Mouse (Mus musculus) liver, adult 2 months (tissue): ENCODE results near the gene Oprd1. TPM values are rescaled to one million over a fixed set of nuclear protein-coding genes. Genes with fewer than 3 reads are reported as not detected.

ENCODE experiments used
- DNase-seq: peaks from one replicate; pipeline ENCODE4 v3.0.0-alpha.2; 2011; ENCODE audit warnings: low read depth, low spot score; ENCODE audit errors: extremely low read depth
- H3K27ac ChIP-seq: fragments of 200-500 bp; replicated peaks from 2 replicates; pipeline ENCODE4 v1.5.1; 2012; ENCODE audit warnings: low read depth, mild to moderate bottlenecking, control low read depth, inconsistent platforms, low read length; ENCODE audit not compliant: insufficient read depth
- H3K27me3 ChIP-seq: fragments of 200-500 bp; 2 replicates; pipeline ENCODE4 v1.6.1; 2012; ENCODE audit warnings: mild to moderate bottlenecking, moderate library complexity, low read length, inconsistent platforms; ENCODE audit not compliant: control insufficient read depth, insufficient read depth
- H3K36me3 ChIP-seq: fragments of 200-500 bp; 2 replicates; pipeline ENCODE4 v1.6.1; 2012; ENCODE audit warnings: low read length, inconsistent platforms; ENCODE audit not compliant: control insufficient read depth, insufficient read depth
- H3K4me1 ChIP-seq: fragments of 200-500 bp; 2 replicates; pipeline ENCODE4 v1.6.1; 2011; ENCODE audit warnings: low read length; ENCODE audit not compliant: control insufficient read depth, insufficient read depth
- H3K4me3 ChIP-seq: fragments of 200-500 bp; 2 replicates; pipeline ENCODE4 v1.5.1; 2011; ENCODE audit warnings: low read depth, mild to moderate bottlenecking, control low read depth, low read length, moderate library complexity; ENCODE audit not compliant: insufficient read depth
- H3K79me2 ChIP-seq: fragments of 200-500 bp; 2 replicates; pipeline ENCODE4 v1.6.1; 2012; ENCODE audit warnings: inconsistent platforms, mild to moderate bottlenecking, low read length, moderate library complexity; ENCODE audit not compliant: control insufficient read depth, insufficient read depth
- H3K9ac ChIP-seq: fragments of 200-500 bp; 2 replicates; pipeline ENCODE4 v1.6.1; 2012; ENCODE audit warnings: low read depth, mild to moderate bottlenecking, control low read depth, inconsistent platforms, low read length
- CTCF ChIP-seq: fragments of 200-500 bp; IDR thresholded peaks from 2 replicates; pipeline ENCODE4 v1.5.1; 2011; ENCODE audit warnings: low read depth, low read length, control low read depth
- POLR2A ChIP-seq: fragments of 200-500 bp; IDR thresholded peaks from 2 replicates; pipeline ENCODE4 v1.6.1; 2011; ENCODE audit warnings: low read length, control low read depth; ENCODE audit not compliant: insufficient read depth; ENCODE audit errors: extremely low read depth
- WGBS: fragments of 180-500 bp; shearing (Covaris S2); methylation state at CpG from one replicate; pipeline ENCODE4 v1.1.7; 2018; 5-methylcytosine and 5-hydroxymethylcytosine counted together
- polyA plus RNA-seq: library from polyadenylated mRNA; depleted of rRNA; stranded (reverse); fragments of >200 nt; gene quantifications from 2 replicates; pipeline ENCODE4 v1.2.3, GENCODE M21; 2012
- total RNA-seq: library from RNA; depleted of rRNA; stranded (reverse); fragments of >200 nt; gene quantifications from 2 replicates; pipeline ENCODE4 v1.2.3, GENCODE M21; 2014

Oprd1 gene
- total and polyA plus RNA-seq, 2 experiments = not detected

- H3K4me3 ChIP-seq = no peak overlapping the region
- no peaks in the 10 kb centered on the region for H3K79me2 ChIP-seq
- TF ChIP-seq POLR2A (no peak), CTCF (peak; percentile 39)
- 6% methylated on average over 10 of the region's 10 CpGs for WGBS
- H3K4me1 ChIP-seq = no peaks in the 10 kb centered on the region
- no peak overlapping the region for H3K27ac ChIP-seq
- DNase-seq = peak; percentile 46
- no peaks in the 10 kb centered on the region for H3K27me3 ChIP-seq
- peaks cover 8% of the 10 kb centered on the region for H3K36me3 ChIP-seq
- no peak overlapping the region for H3K9ac ChIP-seq
These were observed 34.4 kb upstream of the Oprd1 start for GRCm38 (mm10) chr4:132178630-132179059.

- Histone ChIP-seq H3K36me3 (no peaks in the 10 kb centered on the region), H3K4me3 (no peak overlapping the region), H3K79me2 (no peaks in the 10 kb centered on the region), H3K27me3 (no peaks in the 10 kb centered on the region), H3K27ac (no peak overlapping the region), H3K9ac (no peak overlapping the region), H3K4me1 (no peaks in the 10 kb centered on the region)
- TF ChIP-seq POLR2A (no peak), CTCF (no peak)
- DNase-seq = no peak
- 66% methylated on average over 10 of the region's 10 CpGs for WGBS
These were observed 32.2 kb upstream of the Oprd1 start for GRCm38 (mm10) chr4:132176474-132176873.

GRCm38 (mm10) chr4:132170891-132171290, 26.6 kb upstream of the Oprd1 start:
- H3K4me3 ChIP-seq = no peak overlapping the region
- H3K36me3 ChIP-seq = no peaks in the 10 kb centered on the region
- TF ChIP-seq CTCF (no peak), POLR2A (no peak)
- no peak for DNase-seq
- H3K9ac ChIP-seq = no peak overlapping the region
- H3K79me2 ChIP-seq = no peaks in the 10 kb centered on the region
- no peaks in the 10 kb centered on the region for H3K27me3 ChIP-seq
- 67% methylated on average over 7 of the region's 7 CpGs for WGBS
- H3K4me1 ChIP-seq = no peaks in the 10 kb centered on the region
- H3K27ac ChIP-seq = no peak overlapping the region

GRCm38 (mm10) chr4:132169761-132170160, 25.5 kb upstream of the Oprd1 start:
- Histone ChIP-seq H3K27me3 (no peaks in the 10 kb centered on the region), H3K9ac (no peak overlapping the region), H3K4me1 (no peaks in the 10 kb centered on the region), H3K36me3 (no peaks in the 10 kb centered on the region), H3K4me3 (no peak overlapping the region), H3K79me2 (no peaks in the 10 kb centered on the region), H3K27ac (no peak overlapping the region)
- 84% methylated on average over 5 of the region's 5 CpGs for WGBS
- DNase-seq = no peak
- TF ChIP-seq POLR2A (no peak), CTCF (no peak)

- Histone ChIP-seq H3K36me3 (no peaks in the 10 kb centered on the region), H3K4me1 (no peaks in the 10 kb centered on the region), H3K79me2 (no peaks in the 10 kb centered on the region), H3K9ac (no peak overlapping the region), H3K27me3 (no peaks in the 10 kb centered on the region), H3K27ac (no peak overlapping the region), H3K4me3 (no peak overlapping the region)
- DNase-seq = no peak
- TF ChIP-seq POLR2A = no peak
- no peak for TF ChIP-seq CTCF
- WGBS = 92% methylated on average over 3 of the region's 3 CpGs
These were observed 25.0 kb upstream of the Oprd1 start for GRCm38 (mm10) chr4:132169271-132169670.

- peak; percentile 29 for DNase-seq
- Histone ChIP-seq H3K27me3 (no peaks in the 10 kb centered on the region), H3K9ac (no peak overlapping the region), H3K4me1 (no peaks in the 10 kb centered on the region), H3K27ac (no peak overlapping the region), H3K79me2 (no peaks in the 10 kb centered on the region), H3K36me3 (no peaks in the 10 kb centered on the region), H3K4me3 (no peak overlapping the region)
- WGBS = 85% methylated on average over 3 of the region's 3 CpGs
- TF ChIP-seq CTCF (no peak), POLR2A (no peak)
These were observed 23.1 kb upstream of the Oprd1 start for GRCm38 (mm10) chr4:132167436-132167835.
